Mouse (Mus musculus) CH12.LX (cell line): ENCODE measurements around the gene Ccdc51. TPM values are rescaled to one million over a fixed set of nuclear protein-coding genes. Genes with fewer than 3 reads are reported as not detected.

Source experiments
- DNase-seq: peaks from one replicate; pipeline ENCODE4 v3.0.0-alpha.2; 2013; ENCODE audit errors: extremely low read depth
- H3K27ac ChIP-seq: 2 replicates; pipeline ENCODE4 v1.5.1; 2012; ENCODE audit warnings: low read depth, mild to moderate bottlenecking, control low read depth, moderate library complexity; ENCODE audit not compliant: insufficient read depth
- H3K27me3 ChIP-seq: replicated peaks from 2 replicates; pipeline ENCODE3; 2012; ENCODE audit warnings: inconsistent platforms
- H3K36me3 ChIP-seq, 2 experiments: replicated peaks in 1 of 2; 2 replicates each; pipeline versions ENCODE3 to v1.6.1; 2012; ENCODE audit warnings: inconsistent platforms in 1 of 2, low read length in 1 of 2, mild to moderate bottlenecking in 1 of 2, mixed read lengths in 1 of 2, moderate library complexity in 1 of 2; ENCODE audit not compliant: control insufficient read depth in 1 of 2, insufficient read depth in 1 of 2
- H3K4me1 ChIP-seq, 2 experiments: 2 replicates each; pipeline ENCODE4 v1.6.1; 2012; ENCODE audit warnings: inconsistent platforms in 1 of 2, moderate library complexity in 1 of 2; ENCODE audit not compliant: insufficient read depth in 2 of 2, control insufficient read depth in 1 of 2
- H3K4me2 ChIP-seq: 2 replicates; pipeline ENCODE4 v1.6.1; 2012; ENCODE audit warnings: low read depth, mild to moderate bottlenecking, control low read depth; ENCODE audit not compliant: poor library complexity, insufficient read depth, severe bottlenecking
- H3K4me3 ChIP-seq, 3 experiments: fragments of 150-350 bp in 1 of 3; sonication (generic) in 1 of 3; replicated peaks in 1 of 3; 2 replicates each; pipeline versions ENCODE3 to v1.5.1; 2011 to 2012; ENCODE audit warnings: low read depth in 2 of 3, low read length in 2 of 3, mild to moderate bottlenecking in 2 of 3, moderate library complexity in 2 of 3, control low read depth in 1 of 3, improper control_type of control experiment in 1 of 3, inconsistent platforms in 1 of 3, mixed read lengths in 1 of 3; ENCODE audit not compliant: poor library complexity in 1 of 3
- H3K79me2 ChIP-seq: replicated peaks from 2 replicates; pipeline ENCODE4 v1.6.1; 2012; ENCODE audit warnings: mild to moderate bottlenecking, moderate library complexity; ENCODE audit not compliant: control insufficient read depth, poor library complexity, insufficient read depth, severe bottlenecking; ENCODE audit errors: extremely low read depth
- H3K9ac ChIP-seq: 2 replicates; pipeline ENCODE4 v1.6.1; 2012; ENCODE audit warnings: low read depth, mild to moderate bottlenecking, control low read depth, moderate library complexity; ENCODE audit not compliant: insufficient read depth
- H3K9me3 ChIP-seq: replicated peaks from 2 replicates; pipeline ENCODE3; 2012; ENCODE audit warnings: low read length, inconsistent platforms, mixed read lengths
- CHD1 ChIP-seq: IDR thresholded peaks from 2 replicates; pipeline ENCODE4 v1.6.1; 2012; ENCODE audit warnings: low read depth, low read length, improper control_type of control experiment, inconsistent platforms
- CHD2 ChIP-seq: IDR thresholded peaks from 2 replicates; pipeline ENCODE4 v1.6.1; 2011; ENCODE audit warnings: low read length, improper control_type of control experiment
- CTCF ChIP-seq, 2 experiments: IDR thresholded peaks in 1 of 2; conservative IDR thresholded peaks in 1 of 2; 2 replicates each; pipeline ENCODE4 v1.5.1; 2011 to 2012; ENCODE audit warnings: low read depth in 2 of 2, low read length in 2 of 2, improper control_type of control experiment in 1 of 2, inconsistent platforms in 1 of 2, mild to moderate bottlenecking in 1 of 2, moderate library complexity in 1 of 2
- E2F4 ChIP-seq: IDR thresholded peaks from 2 replicates; pipeline ENCODE4 v1.6.1; 2011; ENCODE audit warnings: low read depth, low read length, improper control_type of control experiment; ENCODE audit not compliant: insufficient replicate concordance
- GABPA ChIP-seq: IDR thresholded peaks from 2 replicates; pipeline ENCODE4 v1.6.1; 2012; ENCODE audit warnings: low read depth, low read length, improper control_type of control experiment, inconsistent platforms; ENCODE audit not compliant: insufficient replicate concordance
- JUN ChIP-seq: IDR thresholded peaks from 2 replicates; pipeline ENCODE4 v1.6.1; 2011; ENCODE audit warnings: low read depth, mild to moderate bottlenecking, low read length, improper control_type of control experiment, moderate library complexity; ENCODE audit not compliant: insufficient read depth
- KAT2A ChIP-seq: IDR thresholded peaks from 2 replicates; pipeline ENCODE4 v1.6.1; 2012; ENCODE audit warnings: low read length, improper control_type of control experiment, inconsistent platforms; ENCODE audit not compliant: insufficient replicate concordance
- MAFK ChIP-seq: IDR thresholded peaks from 2 replicates; pipeline ENCODE4 v1.6.1; 2011; ENCODE audit warnings: low read length, improper control_type of control experiment; ENCODE audit not compliant: insufficient replicate concordance
- MAX ChIP-seq: IDR thresholded peaks from 2 replicates; pipeline ENCODE4 v1.6.1; 2011; ENCODE audit warnings: low read length, improper control_type of control experiment
- MXI1 ChIP-seq: IDR thresholded peaks from 2 replicates; pipeline ENCODE4 v1.6.1; 2011; ENCODE audit warnings: mild to moderate bottlenecking, low read depth, low read length, improper control_type of control experiment
- NRF1 ChIP-seq: IDR thresholded peaks from 2 replicates; pipeline ENCODE4 v1.6.1; 2014; ENCODE audit warnings: low read depth, mild to moderate bottlenecking, inconsistent platforms, low read length, improper control_type of control experiment, moderate library complexity
- PAX5 ChIP-seq: IDR thresholded peaks from 2 replicates; pipeline ENCODE4 v1.6.1; 2012; ENCODE audit warnings: low read length, inconsistent platforms, mixed read lengths
- POLR2AphosphoS2 ChIP-seq: IDR thresholded peaks from 2 replicates; pipeline ENCODE4 v1.6.1; 2011; ENCODE audit warnings: low read depth, low read length, improper control_type of control experiment
- RAD21 ChIP-seq: IDR thresholded peaks from 2 replicates; pipeline ENCODE4 v1.6.1; 2011; ENCODE audit warnings: low read depth, mild to moderate bottlenecking, low read length, improper control_type of control experiment, moderate library complexity
- RCOR1 ChIP-seq: conservative IDR thresholded peaks from 2 replicates; pipeline ENCODE4 v1.6.1; 2012; ENCODE audit warnings: low read depth, mild to moderate bottlenecking, inconsistent platforms, low read length, improper control_type of control experiment
- SIN3A ChIP-seq: IDR thresholded peaks from 2 replicates; pipeline ENCODE4 v1.6.1; 2012; ENCODE audit warnings: low read length, improper control_type of control experiment, inconsistent platforms
- SMC3 ChIP-seq: IDR thresholded peaks from 2 replicates; pipeline ENCODE4 v1.6.1; 2011; ENCODE audit warnings: low read depth, low read length, improper control_type of control experiment
- TCF12 ChIP-seq: IDR thresholded peaks from 2 replicates; pipeline ENCODE4 v1.6.1; 2014; ENCODE audit warnings: low read depth, mild to moderate bottlenecking, inconsistent platforms, low read length, improper control_type of control experiment
- UBTF ChIP-seq: IDR thresholded peaks from 2 replicates; pipeline ENCODE4 v1.6.1; 2012; ENCODE audit warnings: low read depth, mild to moderate bottlenecking, inconsistent platforms, low read length, improper control_type of control experiment, moderate library complexity
- ZC3H11A ChIP-seq: IDR thresholded peaks from 2 replicates; pipeline ENCODE4 v1.6.1; 2012; ENCODE audit warnings: low read depth, mild to moderate bottlenecking, inconsistent platforms, low read length, improper control_type of control experiment
- ZMIZ1 ChIP-seq: IDR thresholded peaks from 2 replicates; pipeline ENCODE4 v1.6.1; 2012; ENCODE audit warnings: low read depth, mild to moderate bottlenecking, inconsistent platforms, low read length, improper control_type of control experiment
- dilution Hi-C: fragments of 300-500 bp; cut with MboI; formaldehyde crosslinking; loops from 2 replicates; pipeline ENCODE4 v1.14.3; 2020; ENCODE audit warnings: low sequenced_read_pairs; ENCODE audit not compliant: extremely low pct_unique_long_range_greater_than_20kb, extremely low pct_ligation_motif_present
- in situ Hi-C: fragments of 300-500 bp; cut with MboI; formaldehyde crosslinking; loops from 3 replicates; pipeline ENCODE4 v1.14.3; 2019; ENCODE audit warnings: low sequenced_read_pairs, low pct_ligation_motif_present, low pct_unique_long_range_greater_than_20kb, mixed read lengths
- polyA plus RNA-seq: library from polyadenylated mRNA; unstranded; fragments of >175 nt; gene quantifications from 2 replicates; pipeline ENCODE4 v1.2.1, GENCODE M21; 2012; ENCODE audit warnings: low read depth; ENCODE audit not compliant: insufficient read length
- total RNA-seq, 2 experiments: library from RNA; depleted of rRNA; stranded (reverse); fragments of 300-350 nt in 1 of 2; fragments of >200 nt in 1 of 2; gene quantifications; 2 replicates each; pipeline ENCODE4 v1.2.3; 2012 to 2014

Gene Ccdc51
- total and polyA plus RNA-seq, 3 experiments = 7.6 to 18.2 (median 16.2) TPM

- Histone ChIP-seq H3K36me3 (peaks cover 9 to 37% of the 10 kb centered on the region in 2 experiments), H3K9ac (0 out of 2 replicates have a peak overlapping the region, but pooled peaks have one; percentile 87), H3K27me3 (no peaks in the 10 kb centered on the region), H3K79me2 (peaks cover 27% of the 10 kb centered on the region), H3K27ac (no peak overlapping the region), H3K4me1 (peaks cover 2 to 32% of the 10 kb centered on the region in 2 experiments; a peak in 3 of 4 replicates), H3K4me2 (peak overlapping the region; percentile 79; the same call in 1 of the 2 replicates), H3K4me3 (no peak overlapping the region), H3K9me3 (no peaks in the 10 kb centered on the region)
- in situ Hi-C loops (loop anchor here (5.0 kb wide), 1 partner anchor 37 kb away; no protein-coding TSS in a partner anchor), dilution Hi-C loops (no loop called here)
- no peak for DNase-seq
- TF ChIP-seq CHD2 (no peak), RCOR1 (no peak), MXI1 (no peak), SIN3A (no peak), NRF1 (no peak), TCF12 (no peak)
Observed at GRCm38 (mm10) chr9:109080516-109080915, 1.8 kb upstream of the Ccdc51 start.

GRCm38 (mm10) chr9:109081749-109082123 is 557 bp upstream of the Ccdc51 start:
- Histone ChIP-seq H3K27ac (no peak overlapping the region), H3K4me2 (peak overlapping the region; percentile 79; the same call in 1 of the 2 replicates), H3K9ac (peak overlapping the region; percentile 87)
- DNase-seq = no peak
- TF ChIP-seq TCF12 (no peak), CHD1 (no peak), ZMIZ1 (no peak), SMC3 (no peak), CTCF (conservative IDR thresholded peaks at IDR 0.05 in 1 of 2, IDR thresholded peaks at IDR 0.05 in 1 of 2; ENCODE audit: low read depth in 2 of 2, low read length in 2 of 2) (no peak), PAX5 (no peak), MAX (no peak), SIN3A (no peak), MAFK (no peak), CHD2 (no peak), GABPA (no peak), RAD21 (no peak), ZC3H11A (no peak), POLR2AphosphoS2 (no peak), KAT2A (no peak), UBTF (no peak), JUN (no peak), E2F4 (no peak)
- TF ChIP-seq, all 38 proteins: peak for 0
- H3K4me3 ChIP-seq = peak overlapping the region; percentile 82 to 86 (median 84)
- dilution Hi-C loops = no loop called here
- H3K9me3 ChIP-seq = no peaks in the 10 kb centered on the region
- H3K4me1 ChIP-seq = peaks cover 2 to 31% of the 10 kb centered on the region in 2 experiments; a peak in 3 of 4 replicates
- H3K27me3 ChIP-seq = no peaks in the 10 kb centered on the region
- H3K79me2 ChIP-seq = peaks cover 27% of the 10 kb centered on the region
- peaks cover 9 to 39% of the 10 kb centered on the region in 2 experiments for H3K36me3 ChIP-seq
- in situ Hi-C loops = loop anchor here (5.0 kb wide), 1 partner anchor 36 kb away; no protein-coding TSS in a partner anchor
